Mouse (Mus musculus) limb, embryonic 15.5 days (tissue): ENCODE data around the gene Fndc3a. TPM values are rescaled to one million over a fixed set of nuclear protein-coding genes. Genes with fewer than 3 reads are reported as not detected.
A peak's percentile ranks its signal among the peaks of the same experiment; 100 is the strongest.

ENCODE experiments used
- ATAC-seq: fragments of 200-750 bp; cut with Nextera tagmentation; 2 replicates; pipeline ENCODE4 v1.8.0; 2017; ENCODE audit warnings: low read depth, moderate TSS enrichment; ENCODE audit not compliant: insufficient number of reproducible peaks, low FRiP score, low TSS enrichment
- H3K27ac ChIP-seq: fragments of 300-500 bp; sonication (generic); 2 replicates; pipeline ENCODE4 v1.5.1; 2015; ENCODE audit warnings: moderate library complexity, mild to moderate bottlenecking, inconsistent platforms
- H3K27me3 ChIP-seq: fragments of 300-500 bp; sonication (generic); 2 replicates; pipeline ENCODE4 v1.6.1; 2015; ENCODE audit warnings: inconsistent platforms
- H3K36me3 ChIP-seq: fragments of 300-500 bp; sonication (generic); 2 replicates; pipeline ENCODE4 v1.6.1; 2015; ENCODE audit warnings: inconsistent platforms
- H3K4me1 ChIP-seq: fragments of 300-500 bp; sonication (generic); 2 replicates; pipeline ENCODE4 v1.6.1; 2015; ENCODE audit warnings: inconsistent platforms
- H3K4me2 ChIP-seq: fragments of 300-500 bp; sonication (generic); 2 replicates; pipeline ENCODE4 v1.6.1; 2015; ENCODE audit warnings: mild to moderate bottlenecking, inconsistent platforms
- H3K4me3 ChIP-seq: fragments of 300-500 bp; sonication (generic); 2 replicates; pipeline ENCODE4 v1.5.1; 2015; ENCODE audit warnings: mild to moderate bottlenecking, inconsistent platforms
- H3K9ac ChIP-seq: fragments of 300-500 bp; sonication (generic); 2 replicates; pipeline ENCODE4 v1.6.1; 2015; ENCODE audit warnings: inconsistent platforms
- H3K9me3 ChIP-seq: fragments of 300-500 bp; sonication (generic); 2 replicates; pipeline ENCODE4 v1.6.1; 2016; ENCODE audit warnings: inconsistent platforms
- WGBS: fragments of 180-500 bp; shearing (Covaris S2); methylation state at CpG from one replicate; pipeline ENCODE4 v1.1.7; 2015; 5-methylcytosine and 5-hydroxymethylcytosine counted together
- polyA plus RNA-seq: library from polyadenylated mRNA; unstranded; fragments of >200 nt; fragmentation: Nextera tagmentation; extraction: Ambion mirVana; gene quantifications from 2 replicates; pipeline ENCODE4 v1.2.1, GENCODE M21; 2015

Gene Fndc3a
- polyA plus RNA-seq: 41.4 and 43.6 TPM in 2 replicates

DNA sequence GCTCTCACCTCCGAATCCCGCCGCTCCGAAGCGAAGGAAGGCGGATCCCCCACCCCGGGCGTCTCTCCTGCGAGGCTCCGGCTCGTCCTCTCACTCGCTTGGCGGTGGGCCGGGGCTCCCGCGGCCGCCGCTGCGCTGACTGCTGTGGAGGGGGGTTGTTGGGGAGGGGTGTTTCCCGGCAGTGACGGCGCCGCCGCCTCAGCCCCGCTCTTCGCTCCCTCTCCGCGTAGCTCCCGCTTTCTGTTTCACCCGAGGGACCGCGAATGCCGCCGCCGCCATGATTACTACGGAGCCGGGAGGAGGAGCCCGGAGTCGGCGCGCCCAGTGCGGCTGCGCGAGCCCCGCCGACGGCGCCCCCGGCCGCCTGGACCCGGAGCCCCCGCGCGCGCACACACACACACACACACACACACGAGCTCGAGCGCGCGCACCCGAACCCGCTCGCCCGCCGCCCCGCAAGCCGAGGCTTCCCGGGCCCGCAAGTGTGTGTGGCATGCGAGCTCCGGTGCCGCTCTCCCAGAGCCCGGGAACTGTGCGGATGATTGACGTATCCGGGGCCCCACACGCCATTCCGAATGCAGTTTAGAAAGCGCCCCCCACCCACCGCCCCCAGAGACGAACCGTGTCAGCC, at the start of gene Fndc3a:
Fndc3a (minus strand) TSS at position 294 of the 631 bp plus-strand sequence.
- H3K27ac ChIP-seq: peak within 1 kb of the TSS; percentile 87
- H3K27me3 ChIP-seq: no peaks in the 10 kb centered on the region
- H3K4me1 ChIP-seq: peaks cover 8% of the 10 kb centered on the region; the same call in 1 of the 2 replicates
- no peaks in the 10 kb centered on the region for H3K36me3 ChIP-seq
- peak within 1 kb of the TSS; percentile 93 for H3K4me3 ChIP-seq
- WGBS: under 1% methylated on average over 68 of the region's 82 CpGs
- peak; percentile 89 for ATAC-seq
- peak within 1 kb of the TSS; percentile 92 for H3K9ac ChIP-seq
- no peaks in the 10 kb centered on the region for H3K9me3 ChIP-seq
- H3K4me2 ChIP-seq: peak within 1 kb of the TSS; percentile 81

DNA sequence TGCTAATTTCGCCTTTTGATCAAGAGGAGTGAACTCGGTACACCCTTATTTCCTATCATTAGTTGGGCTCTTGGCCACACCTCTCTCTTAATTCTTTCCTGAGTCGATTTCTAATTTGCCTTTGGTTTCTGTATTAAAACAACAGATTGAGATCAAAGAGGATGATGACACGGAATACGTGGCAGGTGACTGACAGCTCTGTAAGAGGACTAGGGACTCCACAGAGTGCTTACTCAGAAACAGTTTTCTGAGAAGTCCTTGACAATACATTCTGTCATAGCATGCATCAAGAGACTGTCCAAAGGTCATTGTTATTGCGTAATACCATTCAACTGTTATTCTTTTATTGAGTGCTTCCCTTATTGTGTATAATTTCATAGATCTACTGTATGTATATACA, 43.1 kb upstream of the Fndc3a start:
- no peaks in the 10 kb centered on the region for H3K9me3 ChIP-seq
- no peak overlapping the region for H3K4me2 ChIP-seq
- no peak for ATAC-seq
- no peaks in the 10 kb centered on the region for H3K36me3 ChIP-seq
- WGBS: 80% methylated on average over 6 of the region's 6 CpGs
- H3K27ac ChIP-seq: no peak overlapping the region
- no peaks in the 10 kb centered on the region for H3K4me1 ChIP-seq
- no peak overlapping the region for H3K4me3 ChIP-seq
- H3K27me3 ChIP-seq: no peaks in the 10 kb centered on the region
- H3K9ac ChIP-seq: no peak overlapping the region

DNA sequence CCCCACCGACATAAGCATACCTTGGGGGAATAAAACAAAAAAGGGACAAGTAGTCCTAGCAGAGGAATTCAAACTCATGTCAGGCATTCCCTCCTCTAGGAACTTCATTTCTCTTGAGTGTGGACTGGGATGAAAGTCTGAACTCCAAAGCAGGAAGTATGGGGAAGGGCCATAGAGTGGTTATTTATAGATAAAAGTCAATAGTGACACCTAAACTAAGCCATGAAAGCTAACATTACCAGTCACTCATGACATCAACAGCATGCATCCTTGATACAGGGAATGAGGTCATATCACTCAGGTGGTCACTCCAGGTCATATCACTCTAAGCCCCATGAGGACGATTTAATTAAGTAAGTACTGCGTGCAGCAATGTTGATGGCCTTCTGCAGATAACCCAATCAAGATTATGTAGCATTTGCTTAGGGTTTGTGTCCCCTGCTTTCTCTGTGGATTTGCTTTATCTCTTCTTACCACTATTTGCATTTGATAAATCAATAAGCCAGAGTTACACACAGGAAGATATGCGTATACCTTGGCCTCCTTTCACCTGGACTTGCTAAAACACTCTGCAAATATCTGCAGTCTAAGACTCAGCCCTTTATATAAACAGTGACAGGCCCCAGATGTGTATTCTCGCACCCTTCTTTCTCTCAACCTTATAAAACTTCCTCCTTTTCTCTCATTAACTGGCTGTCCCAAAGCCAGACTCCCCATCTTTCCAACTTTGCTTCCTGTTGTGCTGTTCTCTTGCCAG, 40.8 kb upstream of the Fndc3a start:
- Histone ChIP-seq H3K27me3 (no peaks in the 10 kb centered on the region), H3K36me3 (no peaks in the 10 kb centered on the region), H3K9ac (no peak overlapping the region), H3K9me3 (no peaks in the 10 kb centered on the region), H3K27ac (no peak overlapping the region), H3K4me2 (no peak overlapping the region), H3K4me1 (no peaks in the 10 kb centered on the region), H3K4me3 (no peak overlapping the region)
- WGBS: 82% methylated on average over 5 of the region's 5 CpGs
- no peak for ATAC-seq

DNA sequence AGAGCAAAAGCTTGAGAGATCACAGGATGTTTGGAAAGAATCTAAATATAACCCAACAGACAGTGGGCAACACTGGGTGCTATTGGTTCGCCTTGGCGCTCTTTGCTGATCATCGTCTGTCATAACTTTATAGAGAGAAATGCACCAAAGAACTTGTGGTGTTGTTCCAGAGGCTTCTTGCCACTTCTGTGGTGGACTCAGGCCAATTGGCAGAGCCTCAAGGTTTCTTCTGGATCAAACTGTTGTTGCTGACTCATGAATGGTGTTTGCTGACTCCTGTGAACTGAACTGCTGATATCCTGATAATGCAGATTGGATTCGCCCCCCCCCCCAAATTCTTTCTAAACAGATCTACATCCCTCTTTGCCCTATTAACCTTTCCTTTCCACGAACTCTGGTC, 38.5 kb upstream of the Fndc3a start:
- no peak for ATAC-seq
- Histone ChIP-seq H3K4me1 (no peaks in the 10 kb centered on the region), H3K4me3 (no peak overlapping the region), H3K9me3 (no peaks in the 10 kb centered on the region), H3K27ac (no peak overlapping the region), H3K9ac (no peak overlapping the region), H3K4me2 (no peak overlapping the region), H3K36me3 (no peaks in the 10 kb centered on the region), H3K27me3 (no peaks in the 10 kb centered on the region)
- 92% methylated on average over 5 of the region's 5 CpGs for WGBS

DNA sequence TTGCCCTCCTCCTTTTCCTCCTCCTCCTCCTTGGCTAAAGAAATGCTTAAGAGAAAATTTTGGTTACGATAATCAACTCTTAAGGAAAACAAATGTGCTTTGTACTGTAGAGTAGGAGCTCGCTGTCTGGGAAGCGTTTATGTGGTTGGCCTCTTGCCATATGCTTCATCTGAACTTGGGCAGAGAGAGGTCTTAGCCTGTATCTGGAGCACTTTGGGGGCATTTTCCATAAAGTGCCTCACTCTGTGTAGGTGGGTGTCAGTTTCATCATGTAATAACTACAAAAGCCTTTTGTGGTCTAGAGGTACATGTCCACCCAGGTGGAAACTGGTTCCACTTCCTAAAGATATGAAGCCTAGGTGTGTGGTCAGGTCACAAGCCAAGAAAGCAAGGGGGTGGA, 31.9 kb upstream of the Fndc3a start:
- H3K4me3 ChIP-seq: no peak overlapping the region
- no peak overlapping the region for H3K9ac ChIP-seq
- no peak overlapping the region for H3K27ac ChIP-seq
- H3K4me2 ChIP-seq: no peak overlapping the region
- peaks cover 5% of the 10 kb centered on the region; the same call in 1 of the 2 replicates for H3K4me1 ChIP-seq
- no peaks in the 10 kb centered on the region for H3K9me3 ChIP-seq
- ATAC-seq: no peak
- no peaks in the 10 kb centered on the region for H3K36me3 ChIP-seq
- whole genome bisulfite sequencing: 41% methylated on average over 3 of the region's 3 CpGs
- no peaks in the 10 kb centered on the region for H3K27me3 ChIP-seq

DNA sequence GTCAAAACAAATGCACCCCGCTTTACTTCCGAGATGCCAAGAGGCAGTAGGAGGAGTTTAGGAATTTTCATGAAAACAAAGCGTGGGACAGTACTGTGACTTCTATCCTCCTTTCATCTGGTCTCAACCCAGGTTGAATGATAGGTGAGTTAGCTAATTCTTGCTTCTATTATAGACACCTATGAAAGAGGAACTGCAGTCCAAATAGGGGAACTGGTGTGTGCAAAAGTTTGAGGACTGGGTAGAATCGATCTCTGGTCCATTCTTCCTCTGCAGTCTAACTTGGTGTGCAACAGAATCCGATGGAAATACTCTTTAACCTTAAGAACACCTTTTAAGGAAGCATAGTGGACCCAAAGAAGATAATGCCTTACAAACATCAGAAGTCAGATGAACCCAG, 30.5 kb upstream of the Fndc3a start:
- Histone ChIP-seq H3K27me3 (no peaks in the 10 kb centered on the region), H3K36me3 (no peaks in the 10 kb centered on the region), H3K9me3 (no peaks in the 10 kb centered on the region), H3K27ac (no peak overlapping the region), H3K9ac (no peak overlapping the region), H3K4me2 (no peak overlapping the region), H3K4me3 (no peak overlapping the region), H3K4me1 (peaks cover 5% of the 10 kb centered on the region; the same call in 1 of the 2 replicates)
- 83% methylated on average over 5 of the region's 5 CpGs for WGBS
- no peak for ATAC-seq

DNA sequence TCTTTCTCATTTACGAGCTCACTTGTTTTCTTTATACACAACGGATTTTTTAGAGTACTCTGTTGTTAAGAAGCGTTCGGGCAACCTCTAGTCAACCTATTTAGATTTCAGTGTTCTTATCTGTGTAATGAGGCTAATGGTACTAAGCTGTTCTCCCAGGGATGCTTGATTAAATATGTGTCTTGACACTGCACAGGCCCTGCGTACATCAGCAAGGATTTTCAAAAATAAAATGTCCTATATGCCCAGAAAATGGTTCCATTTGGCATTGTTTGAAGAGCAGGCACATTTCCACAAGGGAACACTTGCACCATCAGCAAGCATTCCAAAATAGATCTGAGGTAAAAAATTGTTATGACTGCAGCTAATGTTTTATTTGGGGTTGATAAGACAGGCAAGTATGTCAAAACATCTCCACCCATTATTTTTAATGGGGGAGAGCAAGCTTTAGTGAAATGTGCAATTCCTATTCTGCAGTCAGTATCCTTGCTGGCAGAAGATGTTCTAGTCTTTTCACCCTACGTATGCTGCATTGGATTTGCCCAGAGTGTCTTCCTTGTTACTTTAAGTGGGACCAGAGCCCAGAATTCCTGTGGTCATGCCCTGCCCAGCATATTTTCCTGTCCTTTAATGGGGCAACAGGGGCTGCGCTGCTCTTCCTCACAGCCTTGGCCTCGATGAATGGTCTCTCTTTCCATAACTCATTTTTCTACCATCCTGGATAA, 29.8 kb upstream of the Fndc3a start:
- 60% methylated on average over 8 of the region's 8 CpGs for WGBS
- no peak overlapping the region for H3K9ac ChIP-seq
- no peak overlapping the region for H3K4me3 ChIP-seq
- peaks cover 5% of the 10 kb centered on the region; the same call in 1 of the 2 replicates for H3K4me1 ChIP-seq
- no peaks in the 10 kb centered on the region for H3K9me3 ChIP-seq
- no peak for ATAC-seq
- H3K27me3 ChIP-seq: no peaks in the 10 kb centered on the region
- H3K4me2 ChIP-seq: no peak overlapping the region
- H3K27ac ChIP-seq: no peak overlapping the region
- no peaks in the 10 kb centered on the region for H3K36me3 ChIP-seq

DNA sequence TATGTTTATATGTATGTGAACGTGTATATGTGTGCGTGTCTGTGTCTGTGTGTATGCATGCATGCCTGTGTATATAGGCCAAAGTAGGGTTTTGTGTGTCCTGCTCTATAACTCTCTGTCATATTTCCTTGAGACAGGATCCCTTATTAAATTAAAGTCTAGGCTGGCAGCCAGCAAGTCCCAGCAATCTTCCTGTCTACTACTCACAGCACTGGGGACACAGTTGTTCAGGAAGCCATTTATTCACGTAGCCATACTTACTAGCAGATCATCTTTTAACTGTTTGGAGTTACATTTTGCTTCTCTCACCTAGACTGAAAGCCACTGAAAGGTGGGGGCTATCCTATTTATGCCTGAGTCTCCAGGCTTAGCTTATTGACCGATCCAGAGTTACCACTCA, 29.0 kb upstream of the Fndc3a start:
- Histone ChIP-seq H3K9me3 (no peaks in the 10 kb centered on the region), H3K9ac (no peak overlapping the region), H3K27ac (no peak overlapping the region), H3K4me3 (no peak overlapping the region), H3K4me1 (peaks cover 5% of the 10 kb centered on the region; the same call in 1 of the 2 replicates), H3K27me3 (no peaks in the 10 kb centered on the region), H3K36me3 (no peaks in the 10 kb centered on the region), H3K4me2 (no peak overlapping the region)
- ATAC-seq: no peak
- WGBS: 81% methylated on average over 4 of the region's 4 CpGs

DNA sequence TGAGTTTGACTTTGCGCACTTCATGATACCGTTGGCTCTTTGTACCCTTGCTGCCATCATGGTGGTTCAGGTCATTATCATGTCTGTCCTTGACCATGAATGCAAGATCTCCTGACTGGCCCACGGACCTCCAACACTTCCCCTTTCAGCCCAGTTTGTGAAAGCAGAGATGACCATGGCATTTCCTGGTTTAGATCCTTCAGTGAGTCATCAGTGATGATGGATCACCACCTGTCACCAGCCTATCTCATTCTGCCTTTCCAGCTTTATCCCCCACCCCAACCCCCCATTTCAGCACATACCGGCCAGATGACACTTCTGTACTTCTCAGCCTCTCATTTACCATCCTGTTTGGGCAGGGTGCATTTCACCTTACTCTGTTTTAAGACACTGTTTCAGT, 28.4 kb upstream of the Fndc3a start:
- H3K27ac ChIP-seq: no peak overlapping the region
- H3K36me3 ChIP-seq: no peaks in the 10 kb centered on the region
- H3K9ac ChIP-seq: no peak overlapping the region
- H3K4me3 ChIP-seq: no peak overlapping the region
- H3K4me2 ChIP-seq: no peak overlapping the region
- no peaks in the 10 kb centered on the region for H3K9me3 ChIP-seq
- no peak for ATAC-seq
- peaks cover 5% of the 10 kb centered on the region; the same call in 1 of the 2 replicates for H3K4me1 ChIP-seq
- WGBS: 83% methylated on average over 4 of the region's 4 CpGs
- H3K27me3 ChIP-seq: no peaks in the 10 kb centered on the region

DNA sequence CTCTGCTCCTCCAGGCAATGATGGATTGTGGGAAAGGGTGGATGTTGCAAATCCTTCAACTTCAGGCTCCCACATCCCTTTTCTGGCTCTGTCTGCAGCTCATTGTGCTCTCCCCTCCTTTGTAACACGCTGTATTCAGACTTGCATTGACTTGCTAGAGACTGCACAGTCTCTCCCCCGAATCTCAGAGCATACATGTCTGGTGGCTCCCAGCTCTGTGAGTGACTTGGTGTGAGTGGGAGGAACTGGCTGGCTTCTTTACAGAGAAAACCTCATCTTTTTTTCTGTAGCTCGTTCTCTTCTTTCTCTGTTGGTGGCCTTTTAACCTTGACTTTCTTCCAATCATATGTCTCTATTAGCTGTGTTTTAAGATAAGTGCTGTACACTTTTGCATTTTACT, 16.1 kb upstream of the Fndc3a start:
- ATAC-seq: no peak
- Histone ChIP-seq H3K4me3 (no peak overlapping the region), H3K4me2 (no peak overlapping the region), H3K4me1 (no peaks in the 10 kb centered on the region), H3K27me3 (no peaks in the 10 kb centered on the region), H3K9me3 (no peaks in the 10 kb centered on the region), H3K36me3 (no peaks in the 10 kb centered on the region), H3K9ac (no peak overlapping the region), H3K27ac (no peak overlapping the region)
- WGBS: 72% methylated on average over 3 of the region's 3 CpGs

DNA sequence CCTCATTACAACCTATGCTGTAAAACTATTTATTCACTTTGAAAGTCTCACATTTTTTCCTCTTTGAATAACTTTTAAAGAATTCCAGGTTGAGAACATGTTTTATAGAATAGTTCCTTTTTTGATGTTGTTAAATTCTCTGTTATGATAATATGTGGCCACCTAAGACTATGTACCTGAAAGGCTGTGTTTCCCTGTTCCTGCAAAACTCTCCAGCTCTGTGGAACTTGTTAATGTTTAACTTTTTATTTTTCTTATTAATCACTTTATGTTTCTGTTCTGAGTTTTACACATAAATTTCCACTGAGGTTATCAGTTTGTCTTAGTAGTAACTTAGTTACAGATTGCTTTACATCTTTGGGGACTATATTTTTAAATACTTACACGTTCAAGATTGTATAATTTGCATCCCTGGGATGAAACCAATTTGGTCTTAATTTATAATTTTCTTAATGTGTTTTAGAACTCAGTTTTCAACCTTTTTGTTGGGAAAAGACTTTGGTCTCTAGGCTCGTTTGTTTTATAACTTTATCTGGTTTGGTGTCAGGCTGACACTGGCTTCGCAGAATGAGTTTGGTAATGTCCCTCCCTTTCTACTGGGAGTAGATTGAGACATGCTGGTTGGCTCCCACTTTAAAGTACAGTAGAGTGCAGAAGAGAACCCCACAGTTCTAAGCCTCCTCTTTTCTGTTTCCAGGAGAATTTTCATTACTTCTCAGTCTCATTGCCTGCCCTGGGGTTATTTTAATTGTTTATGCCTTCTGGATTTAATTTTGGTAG, 12.7 kb upstream of the Fndc3a start:
- no peak for ATAC-seq
- no peak overlapping the region for H3K9ac ChIP-seq
- H3K36me3 ChIP-seq: no peaks in the 10 kb centered on the region
- H3K4me1 ChIP-seq: no peaks in the 10 kb centered on the region
- 56% methylated on average over 3 of the region's 3 CpGs for WGBS
- no peak overlapping the region for H3K4me2 ChIP-seq
- H3K27me3 ChIP-seq: no peaks in the 10 kb centered on the region
- H3K9me3 ChIP-seq: no peaks in the 10 kb centered on the region
- no peak overlapping the region for H3K27ac ChIP-seq
- no peak overlapping the region for H3K4me3 ChIP-seq
